Mouse (Mus musculus) kidney, adult 2 months (tissue): ENCODE results near the gene Hsd17b11.

ENCODE experiments used
- CTCF ChIP-seq: fragments of 200-500 bp; conservative IDR thresholded peaks from 2 replicates; pipeline ENCODE4 v1.5.1; 2011; ENCODE audit warnings: low read depth, mild to moderate bottlenecking, control low read depth, low read length, moderate library complexity, mixed read lengths; ENCODE audit not compliant: insufficient read depth, insufficient read length
- POLR2A ChIP-seq: fragments of 200-500 bp; IDR thresholded peaks from one replicate; pipeline ENCODE4 v1.6.1; 2011; ENCODE audit warnings: low read depth, low read length, control low read depth

GRCm38 (mm10) chr5:104062773-104063551 lies 41.2 kb upstream of the Hsd17b11 start:
- TF ChIP-seq CTCF = no peak
- TF ChIP-seq POLR2A = no peak
